Mouse (Mus musculus) natural killer cell, adult 2 months (primary cell): ENCODE results near the gene 2010300C02Rik.

ENCODE experiments used
- DNase-seq, 2 experiments: peaks; one replicate each; pipeline ENCODE4 v3.0.0; 2022; ENCODE audit warnings: low spot score in 2 of 2

2010300C02Rik gene

GRCm38 (mm10) chr1:37667386-37667785, 52.5 kb downstream of the 2010300C02Rik start:
- no peak for DNase-seq

GRCm38 (mm10) chr1:37666587-37666986, 53.3 kb downstream of the 2010300C02Rik start:
- DNase-seq = no peak

GRCm38 (mm10) chr1:37665539-37666323, 54.2 kb downstream of the 2010300C02Rik start:
- no peak for DNase-seq

GRCm38 (mm10) chr1:37664496-37664895, 55.4 kb downstream of the 2010300C02Rik start:
- no peak for DNase-seq

- no peak for DNase-seq
Observed at GRCm38 (mm10) chr1:37663606-37664005, 56.3 kb downstream of the 2010300C02Rik start.

GRCm38 (mm10) chr1:37656017-37656416, 63.9 kb downstream of the 2010300C02Rik start:
- DNase-seq = no peak

- no peak for DNase-seq
Observed at GRCm38 (mm10) chr1:37653992-37654391, 65.9 kb downstream of the 2010300C02Rik start.

- no peak for DNase-seq
Observed at GRCm38 (mm10) chr1:37647066-37647465, 72.8 kb downstream of the 2010300C02Rik start.

GRCm38 (mm10) chr1:37644501-37644900, 75.4 kb downstream of the 2010300C02Rik start:
- no peak for DNase-seq

GRCm38 (mm10) chr1:37643794-37644365, 76.0 kb downstream of the 2010300C02Rik start:
- DNase-seq = no peak

GRCm38 (mm10) chr1:37641361-37641760, 78.5 kb downstream of the 2010300C02Rik start:
- DNase-seq = no peak

GRCm38 (mm10) chr1:37639101-37639500, 80.8 kb downstream of the 2010300C02Rik start:
- peak; percentile 48 to 63 for DNase-seq

GRCm38 (mm10) chr1:37638560-37638959, 81.3 kb downstream of the 2010300C02Rik start:
- no peak for DNase-seq

GRCm38 (mm10) chr1:37637571-37637970, 82.3 kb downstream of the 2010300C02Rik start:
- DNase-seq = no peak

GRCm38 (mm10) chr1:37636824-37637223, 83.1 kb downstream of the 2010300C02Rik start:
- DNase-seq = no peak

- DNase-seq = peak in 1 of 2 experiments; percentile 44
Observed at GRCm38 (mm10) chr1:37636169-37636568, 83.7 kb downstream of the 2010300C02Rik start.

GRCm38 (mm10) chr1:37635716-37636115, 84.2 kb downstream of the 2010300C02Rik start:
- no peak for DNase-seq

- DNase-seq = peak; percentile 36 to 64
Observed at GRCm38 (mm10) chr1:37634658-37635057, 85.2 kb downstream of the 2010300C02Rik start.

GRCm38 (mm10) chr1:37633516-37633915, 86.4 kb downstream of the 2010300C02Rik start:
- no peak for DNase-seq

- DNase-seq = no peak
Observed at GRCm38 (mm10) chr1:37632425-37632824, 87.5 kb downstream of the 2010300C02Rik start.

GRCm38 (mm10) chr1:37631456-37631855, 88.4 kb downstream of the 2010300C02Rik start:
- no peak for DNase-seq

GRCm38 (mm10) chr1:37630412-37631210, 89.3 kb downstream of the 2010300C02Rik start:
- no peak for DNase-seq
